8 mouse cellular contexts compared by ENCODE assay signal in genomic region chr2:105669371-105669861, GRCm38 (mm10). TPM values are rescaled to one million over a fixed set of nuclear protein-coding genes. Genes with fewer than 3 reads are reported as not detected.
A peak's percentile ranks its signal among the peaks of the same experiment; 100 is the strongest.
DNase-seq lines count a peak whose midpoint lies in the region; ATAC-seq and TF ChIP-seq lines count a peak whose summit lies in the region.

No protein-coding gene starts in this region.

- no peak for TF ChIP-seq CTCF in layer of hippocampus, adult 2 months (conservative IDR thresholded peaks at IDR 0.05)
- TF ChIP-seq CTCF in intestine, postnatal 0 days (IDR thresholded peaks at IDR 0.05; ENCODE audit: low read depth) = no peak
- no peak for TF ChIP-seq CTCF in stomach, postnatal 0 days (IDR thresholded peaks at IDR 0.05; ENCODE audit: low read depth)

- H3K36me3 ChIP-seq in embryonic facial prominence, embryonic 11.5 days (replicated peaks; ENCODE audit: control insufficient read depth, insufficient read depth, low read depth, low read length) = no peaks in the 10 kb centered on the region
- H3K36me3 ChIP-seq in intestine, postnatal 0 days (ENCODE audit: control insufficient read depth, insufficient read depth) = no peaks in the 10 kb centered on the region
- H3K36me3 ChIP-seq in stomach, postnatal 0 days (ENCODE audit: control insufficient read depth, insufficient read depth, low read length) = no peaks in the 10 kb centered on the region

- peak overlapping the region; percentile 15 for H3K27ac ChIP-seq in layer of hippocampus, adult 2 months
- no peak overlapping the region for H3K27ac ChIP-seq in embryonic facial prominence, embryonic 11.5 days (replicated peaks; ENCODE audit: low read depth, low read length)
- H3K27ac ChIP-seq in intestine, postnatal 0 days (ENCODE audit: low read depth, low read length) = no peak overlapping the region
- H3K27ac ChIP-seq in stomach, postnatal 0 days (replicated peaks) = no peak overlapping the region

- no peaks in the 10 kb centered on the region for H3K9me3 ChIP-seq in embryonic facial prominence, embryonic 11.5 days (replicated peaks; ENCODE audit: control insufficient read depth, low read length)
- no peaks in the 10 kb centered on the region for H3K9me3 ChIP-seq in intestine, postnatal 0 days (ENCODE audit: control insufficient read depth)
- H3K9me3 ChIP-seq in stomach, postnatal 0 days (ENCODE audit: control insufficient read depth, low read length) = no peaks in the 10 kb centered on the region

- peaks cover 88% of the 10 kb centered on the region for H3K27me3 ChIP-seq in embryonic facial prominence, embryonic 11.5 days (ENCODE audit: control insufficient read depth, insufficient read depth, low read length)
- peaks cover 99% of the 10 kb centered on the region for H3K27me3 ChIP-seq in intestine, postnatal 0 days (replicated peaks; ENCODE audit: control insufficient read depth, insufficient read depth, low read length)
- peaks cover 38% of the 10 kb centered on the region for H3K27me3 ChIP-seq in stomach, postnatal 0 days (ENCODE audit: control insufficient read depth, insufficient read depth, low read length)

- under 1% methylated on average over 35 of the region's 35 CpGs for WGBS in embryonic facial prominence, embryonic 11.5 days
- WGBS in intestine, postnatal 0 days = under 1% methylated on average over 35 of the region's 35 CpGs
- WGBS in stomach, postnatal 0 days = 2% methylated on average over 35 of the region's 35 CpGs

- no peak for TF ChIP-seq EP300 in stomach, postnatal 0 days (optimal IDR thresholded peaks at IDR 0.05)

- no peak overlapping the region for H3K9ac ChIP-seq in embryonic facial prominence, embryonic 11.5 days (replicated peaks; ENCODE audit: low read length)
- no peak overlapping the region for H3K9ac ChIP-seq in intestine, postnatal 0 days (ENCODE audit: low read depth, low read length)
- no peak overlapping the region for H3K9ac ChIP-seq in stomach, postnatal 0 days (ENCODE audit: low read length)

- no peak for DNase-seq in layer of hippocampus, adult 2 months (ENCODE audit: low spot score in 2 of 2)
- DNase-seq in layer of hippocampus, postnatal 36 days = no peak
- peak; percentile 59 for DNase-seq in embryonic facial prominence, embryonic 11.5 days (ENCODE audit: low spot score)
- DNase-seq in stomach, postnatal 0 days (ENCODE audit: low spot score) = peak; percentile 14
- no peak for DNase-seq in thymus, postnatal 14 days
- no peak for DNase-seq in right cerebral cortex, postnatal 10 days (ENCODE audit: low spot score in 2 of 2)

- ATAC-seq in embryonic facial prominence, embryonic 11.5 days (replicated peaks; ENCODE audit: insufficient number of reproducible peaks, low FRiP score, low TSS enrichment, low read depth) = no peak
- no peak for ATAC-seq in intestine, postnatal 0 days
- no peak for ATAC-seq in stomach, postnatal 0 days (ENCODE audit: low FRiP score, low TSS enrichment)
- no peak for ATAC-seq in megakaryocyte, adult 5-6 weeks (ENCODE audit: poor library complexity, severe bottlenecking)

- peak overlapping the region; percentile 10; the same call in 1 of the 2 replicates for H3K4me2 ChIP-seq in embryonic facial prominence, embryonic 11.5 days (ENCODE audit: low read depth, low read length)
- H3K4me2 ChIP-seq in intestine, postnatal 0 days (replicated peaks; ENCODE audit: low read depth) = 0 out of 2 replicates have a peak overlapping the region, but pooled peaks have one; percentile 38
- H3K4me2 ChIP-seq in stomach, postnatal 0 days (replicated peaks; ENCODE audit: low read depth) = no peak overlapping the region

- peak overlapping the region; percentile 44 for H3K4me3 ChIP-seq in layer of hippocampus, adult 2 months
- H3K4me3 ChIP-seq in embryonic facial prominence, embryonic 11.5 days (ENCODE audit: low read depth, low read length) = peak overlapping the region; percentile 22
- 0 out of 2 replicates have a peak overlapping the region, but pooled peaks have one; percentile 18 for H3K4me3 ChIP-seq in intestine, postnatal 0 days (ENCODE audit: low read depth, low read length)
- 0 out of 2 replicates have a peak overlapping the region, but pooled peaks have one; percentile 8 for H3K4me3 ChIP-seq in stomach, postnatal 0 days (ENCODE audit: low read depth, low read length)

- H3K4me1 ChIP-seq in embryonic facial prominence, embryonic 11.5 days (ENCODE audit: control insufficient read depth, insufficient read depth, low read length) = peaks cover 2% of the 10 kb centered on the region; the same call in 1 of the 2 replicates
- H3K4me1 ChIP-seq in intestine, postnatal 0 days (replicated peaks; ENCODE audit: control insufficient read depth, insufficient read depth, low read length) = 0 out of 2 replicates have a peak, but pooled peaks cover 2% of the 10 kb centered on the region
- H3K4me1 ChIP-seq in stomach, postnatal 0 days (replicated peaks; ENCODE audit: control insufficient read depth, insufficient read depth) = 0 out of 2 replicates have a peak, but pooled peaks cover 2% of the 10 kb centered on the region

RNA-seq across cellular contexts. Expression of gene Pax6, which starts 0.7 kb away (rescaled TPM):
- total RNA-seq in layer of hippocampus, adult 2 months (2021) = 10 to 100 TPM; 10.5 to 13.5 TPM
- total RNA-seq in layer of hippocampus, postnatal 36 days (2021) = 1 to 10 TPM; 8.9 to 9.4 TPM
- 13.9 and 26.6 TPM in 2 replicates for polyA plus RNA-seq in embryonic facial prominence, embryonic 11.5 days (2014; fragmentation: Nextera tagmentation; extraction: Ambion mirVana)
- 0.43 and 0.51 TPM in 2 replicates for polyA plus RNA-seq in intestine, postnatal 0 days (2015; fragmentation: Nextera tagmentation; extraction: Ambion mirVana)
- 0.63 and 0.67 TPM in 2 replicates for polyA plus RNA-seq in stomach, postnatal 0 days (2015; fragmentation: Nextera tagmentation; extraction: Ambion mirVana)
- not detected in 2 replicates for total RNA-seq in megakaryocyte, adult 5-6 weeks (2015)
- total RNA-seq in megakaryocyte, adult 5-6 weeks (2017) = not detected in 2 replicates

Comparison
In these comparisons a context has a peak if more than half of its experiments do, and no peak if none do; other contexts are left out.
1. DNase-seq: peak in embryonic facial prominence, embryonic 11.5 days (single experiment) and stomach, postnatal 0 days (single experiment); none in layer of hippocampus, adult 2 months (0 of 2), layer of hippocampus, postnatal 36 days (0 of 2), thymus, postnatal 14 days (single experiment) and right cerebral cortex, postnatal 10 days (0 of 2).
2. RNA of gene Pax6, which starts 0.7 kb away (total RNA-seq): 10.5 to 13.5 TPM in layer of hippocampus, adult 2 months and 8.9 to 9.4 TPM in layer of hippocampus, postnatal 36 days; not detected in megakaryocyte, adult 5-6 weeks; every median in the first group is over 4 times any median in the second.
3. Peak in every context shown above with its lines, with median percentiles within 50 percentile points of each other: H3K4me3 ChIP-seq.